Mouse (Mus musculus) heart, postnatal 36 days (tissue): ENCODE measurements around the gene Nsmce1. TPM values are rescaled to one million over a fixed set of nuclear protein-coding genes. Genes with fewer than 3 reads are reported as not detected.
"Not testable (repeated sequence)": the region's sequence is repeated elsewhere in the genome, so short reads cannot be mapped to it uniquely, and the experiment has no call there.

Experiments used
- DNase-seq, 2 experiments: peaks; one replicate each; pipeline ENCODE4 v3.0.0; 2021 to 2022
- intact Hi-C: fragments of 180-260 bp; cut with DNase I; formaldehyde crosslinking; loops from one replicate; pipeline ENCODE4 v1.15.1; 2025
- total RNA-seq, 2 experiments: library from RNA; stranded (reverse); gene quantifications; 2 replicates each; pipeline ENCODE4 v1.2.3; 2021

The Nsmce1 gene
- total RNA-seq, 2 experiments from 2014 or later = 32.3 to 37.0 TPM

GRCm38 (mm10) chr7:125444464-125445401 is 46.7 kb downstream of the Nsmce1 start, which contains the start of gene Kdm8:
Gene Kdm8, plus strand, starts transcription at chr7:125444676.
- intact Hi-C loops = loop anchor here (2.0 kb wide), 1 partner anchor 28 kb away; no protein-coding TSS in a partner anchor
- peak; percentile 92 to 93 for DNase-seq

DNA sequence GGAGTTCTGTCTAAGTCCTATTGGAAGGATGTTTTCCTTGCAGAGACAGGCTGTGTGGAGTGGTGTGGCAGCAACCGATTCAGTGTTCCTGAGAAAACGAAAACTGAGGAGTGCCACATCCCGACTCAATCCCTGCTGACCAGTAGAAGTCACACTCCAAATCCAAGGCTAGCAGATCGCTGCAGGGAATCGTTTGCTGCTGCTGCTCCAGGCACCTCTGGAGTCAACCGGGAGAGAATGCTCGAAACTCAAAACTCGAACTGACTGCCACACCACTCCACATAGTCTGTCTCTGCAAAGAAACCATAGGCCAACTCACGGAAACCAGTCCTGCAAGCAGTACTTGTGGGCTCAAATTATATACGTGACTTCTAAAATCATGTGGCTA is 47.3 kb downstream of the Nsmce1 start:
- intact Hi-C loops = loop anchor here (2.0 kb wide), 1 partner anchor 29 kb away; no protein-coding TSS in a partner anchor
- peak in 1 of 2 experiments; percentile 15 for DNase-seq

DNA sequence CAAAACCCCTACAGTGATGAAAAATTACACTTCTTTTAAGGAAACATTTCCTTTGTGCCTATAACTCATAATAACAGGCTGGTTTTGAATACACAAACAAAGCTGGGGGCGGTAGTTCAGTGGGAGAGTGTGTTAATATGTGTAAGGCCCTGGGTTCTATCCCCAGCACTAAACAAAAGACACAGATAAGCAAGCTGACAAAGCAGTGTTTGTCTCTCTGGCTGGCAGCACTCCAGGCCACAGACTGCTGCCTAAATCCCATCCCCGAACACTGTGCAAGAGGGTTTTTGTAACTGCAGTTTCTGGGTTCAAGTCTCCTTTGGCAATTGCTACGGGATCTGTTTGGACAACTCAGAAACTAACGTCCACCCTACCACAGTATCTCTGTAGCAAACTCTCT is 49.1 kb downstream of the Nsmce1 start:
- intact Hi-C loops = no loop called here
- DNase-seq = no peak

DNA sequence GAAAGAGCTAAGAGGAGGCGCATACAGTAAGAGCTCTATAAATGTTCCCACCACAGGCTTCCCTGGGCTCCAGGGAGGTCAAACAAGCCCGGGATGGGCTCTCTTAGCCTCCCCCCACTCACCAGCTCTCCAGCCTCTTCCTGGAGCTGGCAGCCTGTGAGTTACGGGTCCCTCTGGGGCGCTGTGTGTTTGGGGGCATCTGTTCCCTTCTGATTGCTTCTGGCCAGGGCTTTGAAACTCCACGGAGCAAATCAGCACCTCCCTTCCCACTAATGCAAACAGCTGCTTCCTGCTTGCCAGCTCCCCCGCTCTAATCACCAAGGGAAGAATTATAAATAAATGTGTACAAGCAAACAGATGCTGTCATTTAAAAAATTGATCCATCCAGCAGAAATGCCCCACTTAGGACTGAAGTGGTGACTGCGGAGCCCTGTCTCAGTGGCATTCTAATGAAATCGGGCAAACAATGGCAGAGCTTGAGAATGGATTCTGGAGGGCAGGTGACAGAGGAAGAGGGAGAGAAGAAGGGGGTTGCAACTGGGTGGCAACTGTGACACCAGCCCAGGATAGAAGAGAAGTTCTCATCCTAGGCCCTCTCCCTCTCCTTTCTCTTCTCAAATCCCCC is 56.6 kb downstream of the Nsmce1 start:
- intact Hi-C loops = no loop called here
- DNase-seq = no peak

GRCm38 (mm10) chr7:125433874-125434273 is 57.5 kb downstream of the Nsmce1 start:
- intact Hi-C loops = no loop called here
- no peak for DNase-seq

DNA sequence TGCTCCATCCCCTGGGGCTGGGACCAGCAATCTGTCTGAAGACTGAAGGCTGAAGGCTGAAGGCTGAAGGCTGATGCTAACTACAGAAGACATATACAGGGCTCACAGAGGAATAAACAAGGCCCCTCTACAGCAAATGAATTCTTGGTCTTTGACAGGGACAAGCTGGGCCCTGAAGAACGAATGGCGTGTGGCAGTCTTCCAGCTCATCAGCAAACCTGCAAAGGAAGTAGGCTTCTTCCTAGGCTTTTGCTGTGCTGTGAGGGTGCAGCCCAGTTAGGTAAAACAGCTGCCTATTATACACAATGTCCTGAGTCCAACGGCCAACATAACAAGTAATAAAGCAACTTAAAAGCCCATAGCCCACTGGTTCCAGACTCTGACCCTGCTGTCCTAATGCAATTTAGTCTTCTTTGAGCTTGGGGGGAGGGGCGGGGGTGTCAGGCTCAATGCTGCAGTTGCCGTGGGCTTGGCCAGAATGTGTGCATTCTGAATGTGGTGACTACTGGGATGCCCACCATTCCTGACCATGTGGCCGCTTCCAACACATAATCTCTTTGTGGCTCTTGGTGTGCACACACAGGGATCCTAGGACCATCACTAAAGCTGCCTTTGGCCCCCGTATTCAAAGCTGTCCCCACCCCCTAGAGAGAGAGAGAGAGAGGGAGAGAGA is 61.1 kb downstream of the Nsmce1 start:
- no peak for DNase-seq
- intact Hi-C loops = no loop called here

DNA sequence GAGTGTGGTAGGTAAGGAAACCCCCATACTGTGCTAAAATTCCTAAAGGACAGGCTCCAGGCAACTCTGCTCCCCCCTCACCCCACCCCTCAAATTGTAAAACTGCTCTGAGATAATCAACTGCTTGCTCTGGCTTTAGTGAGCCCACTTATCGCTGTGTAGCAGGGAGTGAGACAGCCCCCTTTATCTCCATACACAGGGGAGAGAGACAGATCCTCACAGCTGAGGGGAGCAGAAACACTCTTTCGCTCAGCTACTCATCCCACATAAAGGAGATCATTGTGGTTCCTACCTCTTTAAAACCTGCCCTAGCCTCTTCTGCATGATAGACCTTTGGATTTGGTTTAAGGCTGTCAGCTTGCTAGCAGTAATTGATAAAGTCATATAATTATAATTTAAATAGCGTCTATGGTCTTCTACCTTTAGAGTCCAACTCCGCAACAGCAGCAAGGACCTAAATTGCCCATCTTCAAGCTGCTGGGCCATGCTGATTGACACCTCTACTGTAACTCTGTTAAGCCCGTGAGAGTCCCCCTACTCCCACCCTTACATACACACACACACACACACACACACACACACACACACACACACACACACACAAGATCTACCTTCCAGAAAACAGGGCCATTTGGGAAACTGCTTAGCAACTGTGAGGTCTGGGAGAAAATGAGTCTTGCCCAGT is 62.4 kb downstream of the Nsmce1 start:
- DNase-seq, intact Hi-C loops: not testable (repeated sequence)

- no peak for DNase-seq
- intact Hi-C loops = no loop called here
These were observed 63.0 kb downstream of the Nsmce1 start for GRCm38 (mm10) chr7:125428381-125428780.

DNA sequence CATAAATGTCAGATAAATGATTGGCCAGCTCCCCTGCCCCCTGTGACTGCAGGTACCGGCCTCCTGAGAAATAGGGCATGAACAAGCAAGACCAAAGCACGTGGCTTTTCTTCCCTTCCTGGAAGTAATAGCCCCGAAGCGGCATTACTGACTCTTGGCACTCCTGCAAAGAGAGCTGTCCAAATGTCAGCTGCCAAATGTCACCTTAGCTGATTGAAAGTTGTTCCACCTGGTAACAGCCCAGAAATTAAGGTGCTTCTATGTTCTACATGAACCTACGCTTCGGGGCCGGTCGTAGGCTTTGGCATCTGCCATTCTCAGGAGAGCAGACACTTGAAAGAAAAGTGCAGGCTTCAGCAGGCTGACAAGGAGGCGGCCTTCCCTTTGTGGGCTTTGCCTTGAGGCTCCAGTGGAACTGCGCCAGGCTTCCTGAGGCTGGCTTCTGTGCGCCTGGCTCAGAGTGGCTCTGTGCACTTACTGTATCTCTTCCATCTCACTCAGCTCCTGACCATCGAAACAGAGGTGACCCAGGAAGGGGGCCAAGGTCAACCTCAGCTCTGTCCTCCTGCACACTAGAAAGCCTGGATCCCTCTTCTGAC is 63.8 kb downstream of the Nsmce1 start:
- intact Hi-C loops = no loop called here
- no peak for DNase-seq

GRCm38 (mm10) chr7:125423056-125423455 is 68.3 kb downstream of the Nsmce1 start:
- intact Hi-C loops = no loop called here
- DNase-seq = no peak

GRCm38 (mm10) chr7:125421911-125422310 is 69.5 kb downstream of the Nsmce1 start:
- intact Hi-C loops = loop anchor here (2.0 kb wide), 1 partner anchor 159 kb away; no protein-coding TSS in a partner anchor
- DNase-seq = no peak

DNA sequence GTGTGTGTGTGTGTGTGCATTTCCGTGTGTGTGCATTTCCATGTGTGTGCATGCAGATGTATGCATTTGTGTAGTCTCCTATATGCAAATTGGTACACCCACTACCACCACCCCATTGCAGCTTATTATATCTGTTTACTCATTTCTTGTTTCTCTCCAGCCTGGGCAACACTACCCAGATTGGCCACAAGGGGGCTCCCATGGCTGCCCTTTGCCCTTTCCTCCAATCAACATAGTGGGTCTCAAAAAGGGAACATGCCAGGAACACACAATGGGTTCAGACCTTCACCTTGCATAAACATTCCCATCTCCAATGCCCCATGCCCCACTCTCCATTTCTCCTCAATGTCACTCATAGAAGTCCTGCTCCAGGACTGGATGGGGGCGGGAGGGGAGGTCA is 71.2 kb downstream of the Nsmce1 start:
- DNase-seq = peak; percentile 38 to 68
- intact Hi-C loops = loop anchor here (1.0 to 2.0 kb wide), 2 partner anchors 161 to 220 kb away; no protein-coding TSS in a partner anchor

- DNase-seq = no peak
- intact Hi-C loops = no loop called here
These were observed 73.0 kb downstream of the Nsmce1 start for GRCm38 (mm10) chr7:125418413-125418812.

Other genes starting within 250 kb of the Nsmce1 start
- gene Kdm8, start 46.9 kb downstream of the Nsmce1 start, total RNA-seq = 1 to 10 TPM; 3.0 to 5.6 TPM
- gene Il4ra, start 60.5 kb upstream of the Nsmce1 start, total RNA-seq = 10 to 100 TPM; 13.2 to 19.1 TPM
- gene Il21r, start 111.8 kb upstream of the Nsmce1 start, total RNA-seq = under 1 TPM; 0.44 to 0.54 TPM
- 10 to 100 TPM; 61.1 to 63.3 TPM for gene Gtf3c1, start 216.2 kb upstream of the Nsmce1 start, total RNA-seq
- gene D430042O09Rik, start 216.3 kb upstream of the Nsmce1 start, total RNA-seq = 10 to 100 TPM in 1 of 2 experiments, 1 to 10 TPM in 1; 9.1 to 13.1 TPM